Mouse (Mus musculus): Measurements from ENCODE around the gene Olfr115. TPM values are rescaled to one million over a fixed set of nuclear protein-coding genes. Genes with fewer than 3 reads are reported as not detected.

The Olfr115 gene
- polyA plus RNA-seq (2015; fragmentation: Illumina TruSeq; extraction: RNeasy Lipid Tissue Mini Kit (QIAGEN cat#74804); ENCODE audit: low read depth, low replicate concordance), result not detected

GRCm38 (mm10) chr17:37627009-37627408, at the start of gene Olfr115, which contains the start of gene Olfr116:
Gene Olfr115 (minus strand): TSS chr17:37627109.
Gene Olfr116 (minus strand): TSS chr17:37627199.

GRCm38 (mm10) chr17:37666688-37667087, 39.8 kb upstream of the Olfr115 start, which contains the start of gene Olfr118:
Gene Olfr118 (plus strand): TSS chr17:37666988.

GRCm38 (mm10) chr17:37663682-37664081, 36.8 kb upstream of the Olfr115 start, which contains the start of gene Olfr117:
Gene Olfr117 (minus strand): TSS chr17:37663782.

DNA sequence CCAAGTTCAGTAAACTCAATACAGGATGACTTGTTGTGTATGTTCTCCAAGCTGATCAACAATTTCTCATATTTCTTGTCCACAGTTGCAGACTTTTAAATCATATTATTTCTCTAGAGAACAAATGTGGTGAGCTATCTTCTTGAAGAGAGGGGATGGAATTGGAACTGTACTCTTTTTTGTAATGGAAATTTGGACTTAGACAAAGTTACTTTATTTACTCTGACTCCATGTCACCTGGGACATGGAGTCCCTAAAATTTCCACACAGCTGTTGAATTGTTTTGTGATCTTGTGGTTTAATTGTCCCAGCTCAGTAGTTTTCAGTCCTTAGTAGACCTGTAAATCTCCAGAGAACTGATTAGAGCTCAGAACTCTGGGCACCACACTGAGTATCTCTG, 34.3 kb downstream of the Olfr115 start, which contains the start of gene Olfr114:
Gene Olfr114, minus strand, starts transcription at position 101 of the 400 bp plus-strand sequence.

GRCm38 (mm10) chr17:37577563-37577962, 49.3 kb downstream of the Olfr115 start, which contains the start of gene Olfr113:
Gene Olfr113 (minus strand): TSS chr17:37577663.

GRCm38 (mm10) chr17:37569351-37569750, 57.6 kb downstream of the Olfr115 start, which contains the start of gene Olfr112:
Gene Olfr112 (minus strand): TSS chr17:37569451.

Other genes starting within 250 kb of the Olfr115 start
- not detected for gene Olfr105-ps, start 248.1 kb downstream of the Olfr115 start, polyA plus RNA-seq (2015; fragmentation: Illumina TruSeq; extraction: RNeasy Lipid Tissue Mini Kit (QIAGEN cat#74804); ENCODE audit: low read depth, low replicate concordance)
- gene Olfr106-ps, start 236.7 kb downstream of the Olfr115 start, polyA plus RNA-seq (2015; fragmentation: Illumina TruSeq; extraction: RNeasy Lipid Tissue Mini Kit (QIAGEN cat#74804); ENCODE audit: low read depth, low replicate concordance), result not detected
- not detected for gene Olfr107, start 227.9 kb downstream of the Olfr115 start, polyA plus RNA-seq (2015; fragmentation: Illumina TruSeq; extraction: RNeasy Lipid Tissue Mini Kit (QIAGEN cat#74804); ENCODE audit: low read depth, low replicate concordance)
- gene Olfr108, start 181.6 kb downstream of the Olfr115 start, polyA plus RNA-seq (2015; fragmentation: Illumina TruSeq; extraction: RNeasy Lipid Tissue Mini Kit (QIAGEN cat#74804); ENCODE audit: low read depth, low replicate concordance), result not detected
- gene Olfr109, start 168.2 kb downstream of the Olfr115 start, polyA plus RNA-seq (2015; fragmentation: Illumina TruSeq; extraction: RNeasy Lipid Tissue Mini Kit (QIAGEN cat#74804); ENCODE audit: low read depth, low replicate concordance), result not detected
- gene H2-M2, start 143.6 kb downstream of the Olfr115 start, polyA plus RNA-seq (2015; fragmentation: Illumina TruSeq; extraction: RNeasy Lipid Tissue Mini Kit (QIAGEN cat#74804); ENCODE audit: low read depth, low replicate concordance), result not detected
- not detected for gene Olfr110, start 134.6 kb downstream of the Olfr115 start, polyA plus RNA-seq (2015; fragmentation: Illumina TruSeq; extraction: RNeasy Lipid Tissue Mini Kit (QIAGEN cat#74804); ENCODE audit: low read depth, low replicate concordance)
- gene Olfr111, start 119.1 kb downstream of the Olfr115 start, polyA plus RNA-seq (2015; fragmentation: Illumina TruSeq; extraction: RNeasy Lipid Tissue Mini Kit (QIAGEN cat#74804); ENCODE audit: low read depth, low replicate concordance), result not detected
- not detected for gene Olfr112, start 57.7 kb downstream of the Olfr115 start, polyA plus RNA-seq (2015; fragmentation: Illumina TruSeq; extraction: RNeasy Lipid Tissue Mini Kit (QIAGEN cat#74804); ENCODE audit: low read depth, low replicate concordance)
- gene Olfr113, start 49.4 kb downstream of the Olfr115 start, polyA plus RNA-seq (2015; fragmentation: Illumina TruSeq; extraction: RNeasy Lipid Tissue Mini Kit (QIAGEN cat#74804); ENCODE audit: low read depth, low replicate concordance), result not detected
- not detected for gene Olfr114, start 34.4 kb downstream of the Olfr115 start, polyA plus RNA-seq (2015; fragmentation: Illumina TruSeq; extraction: RNeasy Lipid Tissue Mini Kit (QIAGEN cat#74804); ENCODE audit: low read depth, low replicate concordance)
- not detected for gene Olfr116, start 90 bp upstream of the Olfr115 start, polyA plus RNA-seq (2015; fragmentation: Illumina TruSeq; extraction: RNeasy Lipid Tissue Mini Kit (QIAGEN cat#74804); ENCODE audit: low read depth, low replicate concordance)
- not detected for gene Olfr117, start 36.7 kb upstream of the Olfr115 start, polyA plus RNA-seq (2015; fragmentation: Illumina TruSeq; extraction: RNeasy Lipid Tissue Mini Kit (QIAGEN cat#74804); ENCODE audit: low read depth, low replicate concordance)
- gene Olfr118, start 39.9 kb upstream of the Olfr115 start, polyA plus RNA-seq (2015; fragmentation: Illumina TruSeq; extraction: RNeasy Lipid Tissue Mini Kit (QIAGEN cat#74804); ENCODE audit: low read depth, low replicate concordance), result not detected
- not detected for gene Olfr119, start 69.5 kb upstream of the Olfr115 start, polyA plus RNA-seq (2015; fragmentation: Illumina TruSeq; extraction: RNeasy Lipid Tissue Mini Kit (QIAGEN cat#74804); ENCODE audit: low read depth, low replicate concordance)
- gene Olfr120, start 94.7 kb upstream of the Olfr115 start, polyA plus RNA-seq (2015; fragmentation: Illumina TruSeq; extraction: RNeasy Lipid Tissue Mini Kit (QIAGEN cat#74804); ENCODE audit: low read depth, low replicate concordance), result not detected
- gene Olfr121, start 121.7 kb upstream of the Olfr115 start, polyA plus RNA-seq (2015; fragmentation: Illumina TruSeq; extraction: RNeasy Lipid Tissue Mini Kit (QIAGEN cat#74804); ENCODE audit: low read depth, low replicate concordance), result not detected
- not detected for gene Olfr122, start 141.5 kb upstream of the Olfr115 start, polyA plus RNA-seq (2015; fragmentation: Illumina TruSeq; extraction: RNeasy Lipid Tissue Mini Kit (QIAGEN cat#74804); ENCODE audit: low read depth, low replicate concordance)
- gene Olfr123, start 166.4 kb upstream of the Olfr115 start, polyA plus RNA-seq (2015; fragmentation: Illumina TruSeq; extraction: RNeasy Lipid Tissue Mini Kit (QIAGEN cat#74804); ENCODE audit: low read depth, low replicate concordance), result not detected
- not detected for gene Olfr124, start 172.8 kb upstream of the Olfr115 start, polyA plus RNA-seq (2015; fragmentation: Illumina TruSeq; extraction: RNeasy Lipid Tissue Mini Kit (QIAGEN cat#74804); ENCODE audit: low read depth, low replicate concordance)
- gene Olfr125, start 205.8 kb upstream of the Olfr115 start, polyA plus RNA-seq (2015; fragmentation: Illumina TruSeq; extraction: RNeasy Lipid Tissue Mini Kit (QIAGEN cat#74804); ENCODE audit: low read depth, low replicate concordance), result not detected
- gene Olfr126, start 220.4 kb upstream of the Olfr115 start, polyA plus RNA-seq (2015; fragmentation: Illumina TruSeq; extraction: RNeasy Lipid Tissue Mini Kit (QIAGEN cat#74804); ENCODE audit: low read depth, low replicate concordance), result not detected

Data from brain, adult 10 weeks (tissue).